Mouse (Mus musculus): ENCODE measurements around the gene Kif20b. TPM values are rescaled to one million over a fixed set of nuclear protein-coding genes. Genes with fewer than 3 reads are reported as not detected.

The Kif20b gene
- polyA plus RNA-seq, 1 experiment from 2014 or later = 37.3 TPM

MicroRNAs encoded within 50 kb of the gene (microRNA counts, 519-probe panel; counts per million panel counts)
- not detected for microRNA mmu-miR-1950

Small RNAs within 50 kb of the gene (microRNA-seq; reads per million reads assigned to microRNA genes)
- not detected for gene Mir1950

Other genes with a start within 250 kb of the Kif20b start
- 11.2 and 11.8 TPM in 2 replicates for gene Slc16a12, start 175.1 kb upstream of the Kif20b start, polyA plus RNA-seq (2015; fragmentation: Nextera tagmentation; extraction: Ambion mirVana)
- 13.1 and 15.5 TPM in 2 replicates for gene Pank1, start 42.9 kb upstream of the Kif20b start, polyA plus RNA-seq (2015; fragmentation: Nextera tagmentation; extraction: Ambion mirVana)